Mouse (Mus musculus) forelimb bud, embryonic 11.5 days (tissue): ENCODE measurements around the gene Rint1.

Experiments used
- DNase-seq: peaks from one replicate; pipeline ENCODE4 v3.0.0-alpha.2; 2012; ENCODE audit warnings: low read depth, low spot score

Rint1 gene

DNA sequence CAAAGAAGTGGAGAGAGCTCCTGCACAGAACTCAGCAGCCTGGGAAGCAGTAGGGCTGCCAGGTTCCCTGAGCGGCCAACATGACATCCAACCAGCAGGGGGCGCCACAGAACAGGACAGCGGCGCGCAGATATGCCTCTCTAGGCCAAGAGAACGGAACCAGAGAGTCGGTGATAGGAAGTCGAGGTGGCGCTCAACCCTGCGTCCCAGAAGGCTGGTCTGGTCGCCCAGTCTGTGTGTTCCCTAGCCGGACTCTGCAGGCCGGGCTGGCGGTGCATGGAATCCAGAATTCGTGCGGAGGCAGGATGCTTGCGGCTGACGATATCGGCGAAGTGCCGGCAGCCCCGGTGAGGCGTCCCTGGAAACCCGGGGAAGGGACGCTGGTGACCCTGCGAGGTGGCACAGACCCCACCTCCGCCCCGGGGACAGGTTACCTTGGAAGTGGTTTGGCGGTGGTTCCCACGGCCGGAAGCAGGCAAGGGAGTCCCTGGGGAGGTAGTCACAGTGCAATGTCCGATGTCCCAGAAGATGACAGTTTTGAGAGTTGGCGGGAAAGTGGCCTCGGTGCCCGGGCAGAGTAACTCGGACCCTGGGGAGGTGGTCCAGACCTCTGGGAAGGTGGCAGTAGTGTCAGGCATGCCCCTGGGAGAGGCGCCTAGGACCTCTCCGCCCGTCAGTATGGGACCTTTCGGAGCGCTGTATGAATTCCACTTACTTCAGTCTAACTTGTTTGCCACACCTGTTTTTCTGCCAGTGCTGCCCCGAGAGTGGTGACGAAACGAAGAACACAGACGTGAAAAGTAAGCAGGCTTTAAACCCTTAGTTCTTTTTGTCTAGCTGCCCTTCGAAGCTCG, at the start of gene Rint1:
Rint1 (plus strand) TSS at position 176 of the 854 bp plus-strand sequence.
- DNase-seq: peak; percentile 94

DNA sequence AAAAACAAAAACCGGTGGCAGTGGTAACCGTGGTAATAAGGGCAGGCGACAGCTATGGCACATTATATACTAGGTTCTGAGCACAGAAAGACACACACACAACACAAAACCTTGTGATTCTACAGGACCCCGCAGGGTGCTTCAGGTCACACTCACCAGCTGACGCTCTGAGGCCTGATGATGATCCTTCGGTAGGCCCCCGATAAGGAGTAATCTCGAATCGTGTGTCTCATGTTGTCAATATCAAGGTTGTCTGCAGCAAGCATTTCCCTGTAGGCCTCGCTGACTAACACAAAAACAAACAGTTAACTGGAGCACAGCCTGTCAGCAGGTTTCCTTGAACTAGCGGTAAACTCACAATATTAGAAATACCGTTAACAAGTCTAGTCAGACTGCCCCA, 44.2 kb upstream of the Rint1 start:
- DNase-seq: no peak

DNA sequence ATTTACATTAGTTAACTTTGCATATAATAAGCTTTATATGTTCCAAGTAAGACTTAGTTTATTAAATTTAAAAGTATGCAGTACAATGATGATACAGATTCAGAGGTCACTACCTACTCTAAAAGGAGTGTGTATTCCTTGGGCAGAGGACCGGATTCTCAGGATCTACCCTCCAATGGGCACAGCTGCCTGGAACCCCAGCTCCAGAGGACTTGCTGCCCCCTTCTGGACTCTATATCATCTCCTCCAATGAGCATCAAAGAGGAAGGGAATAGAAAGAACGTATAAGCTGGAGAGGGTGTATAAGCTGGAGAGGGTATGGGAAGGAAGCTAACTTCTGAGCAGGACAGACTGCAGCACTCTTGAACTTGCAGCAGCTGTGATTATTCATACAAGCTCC, 37.6 kb upstream of the Rint1 start:
- no peak for DNase-seq

DNA sequence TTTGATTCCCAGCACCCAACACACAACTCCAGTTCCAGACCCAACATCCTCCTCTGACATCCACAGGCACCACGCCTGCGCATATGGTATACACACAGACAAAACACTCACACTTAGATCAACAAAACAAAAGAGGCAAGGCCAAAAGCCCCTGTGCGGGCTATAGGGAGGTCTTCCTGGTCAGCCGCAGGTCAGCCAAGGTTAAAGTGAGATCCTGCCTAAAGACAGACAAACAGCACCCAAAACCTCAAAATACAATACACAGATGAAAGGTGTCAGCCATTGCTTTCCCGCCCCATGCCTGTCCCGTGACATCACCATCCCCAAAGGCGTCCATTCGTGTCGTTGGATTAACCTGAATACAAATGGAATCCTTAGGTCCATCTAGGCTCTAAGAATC, 31.9 kb upstream of the Rint1 start:
- no peak for DNase-seq

DNA sequence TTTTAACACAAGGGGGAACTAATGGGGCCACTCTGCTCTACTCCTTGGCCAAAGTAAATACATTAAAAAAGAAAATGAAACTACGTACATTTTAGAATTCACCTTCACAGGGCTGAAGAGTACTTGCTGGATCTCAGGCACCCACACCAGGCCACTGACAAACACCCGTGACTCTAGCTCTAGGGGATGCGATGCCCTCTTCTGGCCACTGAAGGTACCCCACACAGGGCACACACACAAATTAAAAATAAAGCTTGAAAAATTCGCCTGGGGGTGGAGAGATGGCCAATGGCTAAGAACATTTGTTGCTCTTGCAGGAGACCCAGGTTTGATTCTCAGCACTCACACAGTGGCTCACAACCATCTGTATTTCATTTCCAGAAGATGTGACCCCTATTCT, 31.1 kb upstream of the Rint1 start:
- no peak for DNase-seq

DNA sequence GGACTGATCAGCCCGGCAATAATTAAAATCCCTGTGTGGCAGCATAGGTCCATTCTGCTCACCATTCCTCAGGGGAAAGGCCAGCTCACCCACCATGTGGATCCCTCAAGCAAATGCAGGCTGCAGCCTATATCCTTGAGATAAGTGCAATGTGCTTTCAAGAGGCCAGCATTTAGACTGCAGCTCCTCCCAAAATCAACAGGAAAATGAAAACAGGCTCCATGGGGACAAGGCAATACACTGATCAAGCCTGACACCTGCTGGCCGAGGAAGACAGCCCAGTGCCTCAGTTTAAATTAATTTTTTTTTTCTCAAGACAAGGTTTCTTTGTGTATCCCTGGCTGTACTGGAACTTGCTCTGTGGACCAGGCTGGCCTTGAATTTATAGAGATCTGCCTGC, 28.9 kb upstream of the Rint1 start:
- DNase-seq: peak; percentile 26

DNA sequence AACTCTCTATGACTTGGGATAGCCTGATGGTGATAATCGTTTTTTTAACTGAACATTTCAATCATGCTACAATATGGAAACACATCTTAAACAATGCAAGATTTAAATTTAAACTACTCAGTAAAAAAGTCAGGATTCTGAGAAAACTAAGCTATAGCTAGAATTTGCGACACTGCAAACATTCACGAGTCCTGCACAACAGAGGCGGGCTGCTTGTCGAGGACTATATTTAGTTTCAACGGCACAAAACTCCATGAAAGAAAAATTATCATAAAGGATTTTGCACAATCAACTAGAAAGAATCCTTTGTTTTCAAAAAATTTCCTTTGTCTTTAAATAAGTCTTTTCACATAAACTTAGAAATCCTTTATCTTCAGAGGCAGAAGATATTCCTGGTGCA, 25.0 kb upstream of the Rint1 start:
- no peak for DNase-seq

DNA sequence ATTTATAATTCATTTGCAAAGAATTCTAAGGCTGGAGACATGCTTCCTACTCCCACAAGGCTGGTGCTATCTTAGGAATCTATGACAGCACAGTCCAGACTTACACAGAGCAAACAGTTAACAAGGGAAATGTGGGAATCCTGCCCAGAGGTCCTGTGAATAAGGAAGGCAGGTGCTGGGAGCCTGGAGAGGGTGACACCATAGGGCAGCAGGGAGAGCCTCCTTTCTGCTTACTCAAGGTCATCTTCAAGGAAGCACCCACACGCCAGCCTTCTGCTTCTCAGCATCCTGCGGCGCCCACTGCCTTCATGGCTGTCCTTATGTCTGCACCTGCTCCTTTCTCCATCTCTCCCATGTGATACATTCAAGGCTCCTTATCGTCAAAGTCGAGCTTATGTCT, 23.0 kb upstream of the Rint1 start:
- no peak for DNase-seq

DNA sequence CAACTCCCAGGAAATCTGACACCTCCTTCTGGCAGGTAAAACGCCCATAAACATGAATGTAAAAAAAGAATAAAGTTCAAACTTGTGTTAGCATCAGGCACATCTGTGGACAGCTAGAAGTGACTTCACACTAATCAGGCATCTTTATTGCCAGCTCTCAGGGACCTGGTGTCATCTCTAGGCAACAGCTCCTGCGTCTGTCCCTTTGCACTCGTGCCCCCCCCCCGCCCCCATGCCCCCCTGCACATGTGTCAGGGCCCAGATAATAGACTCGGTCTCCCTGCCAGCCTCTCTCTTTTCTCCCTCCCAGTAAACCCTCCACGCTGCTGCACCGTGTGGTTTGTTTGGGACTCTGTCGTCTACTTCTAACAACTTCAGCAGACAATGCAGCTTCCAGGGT, 16.4 kb upstream of the Rint1 start:
- no peak for DNase-seq

DNA sequence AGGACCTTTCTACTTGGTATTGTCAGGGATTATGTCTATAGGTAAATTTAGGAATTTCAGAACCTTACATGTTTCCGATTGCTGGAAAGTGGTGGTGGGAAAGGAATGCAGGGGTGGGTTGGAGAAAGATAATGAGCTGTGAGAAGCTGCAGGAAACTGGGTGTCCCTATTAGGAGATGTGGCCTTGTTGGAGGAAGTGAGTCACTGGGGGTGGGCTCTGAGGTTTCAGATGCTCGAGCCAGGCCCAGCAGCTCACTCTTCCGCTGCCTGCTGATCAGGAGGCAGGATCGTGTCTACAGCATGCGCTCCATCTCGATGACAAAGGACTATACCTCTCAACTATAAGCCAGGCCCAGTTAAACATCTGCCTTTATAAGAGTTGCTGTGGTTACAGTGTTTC, 13.3 kb upstream of the Rint1 start:
- DNase-seq: no peak

DNA sequence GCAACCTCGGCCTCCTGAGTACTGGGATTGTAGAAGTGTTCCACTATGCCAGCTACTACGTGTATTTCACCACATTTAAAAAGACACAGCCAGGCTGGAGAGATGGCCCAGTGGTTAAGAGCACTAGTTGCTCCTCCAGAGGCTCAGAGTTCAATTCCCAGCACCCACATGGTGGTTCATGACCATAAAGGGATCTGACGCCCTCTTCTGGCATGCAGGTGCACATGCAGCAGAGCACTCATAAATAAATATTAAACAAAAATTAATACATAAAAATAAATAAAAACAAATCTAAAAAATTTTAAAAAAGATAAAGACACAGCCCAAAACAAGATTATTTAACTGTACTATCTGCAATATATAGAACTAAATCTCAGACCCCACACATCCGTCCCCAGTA, 7.0 kb upstream of the Rint1 start:
- DNase-seq: no peak

DNA sequence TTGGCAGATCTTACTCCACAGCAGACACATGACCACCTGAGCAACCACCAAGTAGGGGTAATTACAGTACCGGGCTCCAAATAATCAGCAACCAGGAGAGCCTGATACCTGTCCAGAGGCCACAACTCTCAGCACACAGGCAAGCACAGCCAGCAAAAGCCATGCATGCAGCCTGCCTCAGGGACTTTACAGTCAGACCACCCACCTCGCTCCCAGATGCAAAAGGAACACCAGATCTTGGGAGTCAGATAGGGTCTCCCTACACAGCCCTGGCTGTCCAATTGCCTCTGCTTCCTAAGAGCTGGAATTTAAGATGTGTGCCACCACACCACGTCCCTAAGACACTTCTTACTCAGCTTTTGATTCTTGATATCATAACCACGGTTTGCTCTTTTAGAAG, 6.3 kb upstream of the Rint1 start:
- DNase-seq: peak; percentile 52

DNA sequence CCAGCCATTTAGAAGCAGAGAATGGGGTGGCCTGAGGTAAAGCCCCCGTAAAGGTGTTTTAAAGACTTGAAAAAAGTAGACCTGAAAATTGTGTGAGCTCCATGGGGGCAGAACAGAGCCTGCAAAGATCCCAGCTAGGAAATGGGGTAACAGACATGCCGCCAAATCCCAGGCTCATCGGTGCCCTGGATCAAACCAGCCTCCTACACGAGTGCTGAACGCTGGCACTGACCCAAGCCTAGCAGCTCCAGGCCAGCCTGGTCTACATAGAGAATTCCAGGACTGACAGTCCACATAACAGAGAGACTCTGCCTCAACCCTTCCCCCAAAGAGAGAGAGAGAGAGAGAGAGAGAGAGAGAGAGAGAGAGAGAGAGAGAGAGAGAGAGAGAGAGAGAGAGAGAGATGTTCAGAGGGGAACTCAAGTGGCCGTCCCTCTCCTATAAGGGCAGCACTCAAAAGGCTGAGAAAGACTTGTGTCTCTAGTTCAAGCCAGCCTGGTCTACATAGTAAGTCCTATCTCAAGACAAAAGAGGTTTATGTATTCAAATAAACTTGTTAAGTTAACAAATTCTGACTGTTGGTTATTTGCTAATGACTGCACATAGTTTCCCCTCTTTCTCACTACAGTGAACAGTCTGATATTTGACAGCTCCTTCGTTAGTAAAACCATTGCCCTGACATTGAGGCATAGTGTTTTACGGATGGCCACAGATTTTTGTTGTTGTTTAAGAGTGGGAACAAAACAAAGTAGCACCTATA, 5.3 kb upstream of the Rint1 start:
- no peak for DNase-seq

DNA sequence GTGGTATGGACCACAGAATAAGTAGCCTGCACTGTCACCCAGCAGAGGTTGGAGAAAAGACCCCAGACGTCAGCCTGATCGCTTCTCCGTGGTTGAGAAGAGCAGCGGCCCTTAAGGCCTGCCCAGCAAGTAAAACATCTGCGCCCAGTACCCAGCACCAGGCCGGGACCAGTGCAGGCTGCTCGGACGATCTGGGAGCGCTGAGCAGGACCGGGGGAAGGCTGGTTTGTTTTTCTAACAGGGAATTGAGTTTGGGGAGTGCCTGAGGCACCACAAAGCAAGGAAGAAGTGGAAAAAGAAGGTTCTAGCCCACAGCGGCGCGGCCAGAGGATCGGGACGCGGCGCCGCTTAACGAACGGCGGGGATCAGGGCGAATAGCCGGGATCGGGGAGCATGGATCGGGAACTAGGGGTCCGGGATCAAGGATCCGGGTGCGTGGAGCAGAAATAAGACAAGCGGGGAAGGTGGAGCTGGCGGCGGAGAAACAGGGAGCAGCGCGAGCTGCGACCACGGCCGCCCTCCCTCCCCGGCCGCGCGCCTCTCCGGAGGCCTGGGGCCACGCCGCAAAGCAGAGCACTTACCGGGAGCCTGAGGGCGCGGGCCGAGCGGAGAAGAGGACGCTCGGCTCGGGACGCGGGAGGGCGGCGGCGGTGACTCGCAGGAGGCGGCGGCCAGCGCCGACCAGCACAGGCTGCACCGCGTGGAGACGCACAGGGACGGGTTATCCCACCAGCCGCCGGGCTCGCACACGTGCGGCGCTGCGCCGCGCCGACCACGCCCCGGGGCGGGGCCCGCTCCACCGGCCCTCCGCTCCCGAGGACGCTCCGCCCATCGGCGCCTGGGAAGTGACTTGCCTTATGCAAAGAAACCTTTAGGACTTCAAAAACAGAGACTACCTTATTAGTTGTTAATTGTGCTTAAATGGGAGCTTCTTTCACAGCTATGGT, 4.3 kb upstream of the Rint1 start, which contains the start of gene Pus7:
Pus7 (minus strand) TSS at position 781 of the 947 bp plus-strand sequence.
- DNase-seq: peak; percentile 85

DNA sequence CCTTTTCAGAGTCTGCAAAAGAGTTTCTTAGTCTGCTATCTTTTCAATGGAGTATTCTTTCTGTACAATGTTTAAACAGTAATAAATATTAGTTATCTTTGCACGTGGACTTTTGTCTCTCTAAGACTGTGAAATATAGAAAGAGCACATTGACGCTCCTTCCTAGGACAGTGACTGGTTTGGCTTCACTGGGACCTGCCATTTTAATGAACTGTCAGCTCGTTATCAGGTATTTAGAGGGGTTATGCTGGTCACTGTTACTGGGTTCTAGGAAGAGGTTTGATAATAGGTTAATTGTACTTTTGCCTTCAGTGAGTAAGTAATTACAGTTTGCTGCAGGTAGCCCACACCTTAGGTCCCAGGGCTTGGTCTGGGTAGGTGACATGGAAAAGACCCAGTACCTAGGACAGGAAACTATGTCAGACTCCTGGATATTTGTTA, 899 bp downstream of the Rint1 start:
- no peak for DNase-seq

DNA sequence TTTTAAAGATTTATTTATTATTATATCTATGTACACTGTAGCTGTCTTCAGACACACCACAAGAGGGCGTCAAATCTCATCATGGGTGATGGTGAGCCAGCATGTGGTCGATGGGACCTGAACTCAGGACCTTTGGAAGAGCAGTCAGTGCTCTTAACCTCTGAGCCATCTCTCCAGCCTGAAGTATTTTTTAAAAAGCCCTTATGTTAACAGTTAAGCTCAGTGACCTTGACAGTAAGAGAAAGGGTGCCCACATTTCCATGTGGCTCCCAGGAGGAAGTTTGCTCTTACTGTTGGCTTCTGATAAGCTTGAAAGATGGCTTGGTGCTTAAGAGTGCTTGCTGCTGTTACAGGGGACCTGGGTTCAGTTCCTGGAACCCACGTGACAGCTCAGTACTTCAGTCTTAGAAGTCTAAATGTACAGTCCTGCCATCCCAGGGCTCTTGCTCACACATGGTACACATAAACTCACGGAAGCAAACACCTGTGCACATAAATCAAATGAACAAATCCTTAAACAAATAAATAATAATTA, 1.6 kb downstream of the Rint1 start:
- DNase-seq: no peak

DNA sequence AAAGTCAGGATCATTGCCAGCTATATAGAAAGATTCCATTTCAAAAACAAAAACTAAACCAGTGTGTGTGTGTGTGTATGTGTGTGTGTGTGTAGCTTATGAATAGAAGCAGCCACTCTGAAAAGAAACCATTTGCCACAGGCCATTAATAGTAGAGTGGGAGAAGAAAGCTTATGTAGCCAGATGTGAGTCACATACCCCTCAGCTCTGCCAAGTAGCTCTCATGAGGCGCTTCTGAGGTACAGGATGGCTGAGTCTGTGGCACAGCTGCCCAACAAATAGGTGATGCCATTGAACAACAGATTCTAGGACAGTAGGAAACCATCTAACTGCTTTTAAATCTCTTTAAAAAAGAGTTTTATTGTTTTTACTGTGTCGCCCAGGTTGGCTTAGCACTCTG, 5.2 kb downstream of the Rint1 start:
- DNase-seq: no peak

DNA sequence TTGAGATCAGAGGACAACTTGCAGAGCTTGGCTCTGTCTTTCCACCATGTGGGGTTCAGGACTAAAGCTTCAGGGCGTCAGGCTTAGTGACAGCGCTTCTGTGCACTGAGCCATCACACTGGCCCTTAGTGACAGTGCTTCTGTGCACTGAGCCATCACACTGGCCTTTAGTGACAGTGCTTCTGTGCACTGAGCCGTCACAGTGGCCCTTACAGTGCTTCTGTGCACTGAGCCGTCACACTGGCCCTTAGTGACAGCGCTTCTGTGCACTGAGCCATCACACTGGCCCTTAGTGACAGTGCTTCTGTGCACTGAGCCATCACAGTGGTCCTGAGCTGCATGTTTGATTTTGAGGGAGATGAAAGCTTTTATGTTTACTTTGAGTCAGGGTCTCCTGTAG, 27.3 kb downstream of the Rint1 start:
- no peak for DNase-seq

DNA sequence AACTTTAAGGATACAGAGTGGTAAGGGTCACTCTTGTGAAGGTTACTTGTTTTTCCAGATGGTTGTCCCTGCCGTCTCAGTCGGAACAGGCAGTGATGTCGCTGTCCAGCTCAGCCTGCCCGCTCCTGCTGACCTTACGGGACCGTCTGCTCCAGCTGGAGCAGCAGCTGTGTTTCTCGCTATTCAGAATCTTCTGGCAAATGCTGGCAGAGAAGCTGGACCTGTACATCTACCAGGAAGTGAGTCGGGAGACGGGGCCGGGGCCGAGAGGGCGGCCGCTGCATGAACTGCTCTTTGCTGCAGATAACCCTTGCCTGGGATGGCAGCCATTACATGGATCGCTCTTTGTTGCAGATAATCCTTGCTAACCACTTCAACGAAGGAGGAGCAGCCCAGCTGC, 29.2 kb downstream of the Rint1 start:
- no peak for DNase-seq

DNA sequence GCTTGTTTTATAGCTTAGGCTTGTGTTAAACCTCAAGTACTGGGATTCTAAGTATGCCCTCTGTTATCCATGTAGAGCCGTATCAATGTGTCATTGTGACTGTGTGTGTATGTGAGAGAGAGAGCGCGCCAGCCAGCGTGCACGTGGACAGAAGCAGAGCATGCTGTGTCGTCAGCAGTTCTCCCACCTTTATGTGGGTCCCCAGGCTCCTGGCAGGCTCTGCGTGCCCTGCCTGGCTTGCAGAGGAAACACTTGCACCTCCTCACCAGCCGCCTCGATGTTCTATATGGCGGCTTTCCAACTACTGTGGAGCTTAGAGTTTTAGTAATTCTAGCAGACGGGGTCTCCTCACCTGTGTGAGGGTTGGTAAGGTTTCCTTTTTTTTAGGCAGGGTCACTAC, 34.8 kb downstream of the Rint1 start:
- DNase-seq: no peak

DNA sequence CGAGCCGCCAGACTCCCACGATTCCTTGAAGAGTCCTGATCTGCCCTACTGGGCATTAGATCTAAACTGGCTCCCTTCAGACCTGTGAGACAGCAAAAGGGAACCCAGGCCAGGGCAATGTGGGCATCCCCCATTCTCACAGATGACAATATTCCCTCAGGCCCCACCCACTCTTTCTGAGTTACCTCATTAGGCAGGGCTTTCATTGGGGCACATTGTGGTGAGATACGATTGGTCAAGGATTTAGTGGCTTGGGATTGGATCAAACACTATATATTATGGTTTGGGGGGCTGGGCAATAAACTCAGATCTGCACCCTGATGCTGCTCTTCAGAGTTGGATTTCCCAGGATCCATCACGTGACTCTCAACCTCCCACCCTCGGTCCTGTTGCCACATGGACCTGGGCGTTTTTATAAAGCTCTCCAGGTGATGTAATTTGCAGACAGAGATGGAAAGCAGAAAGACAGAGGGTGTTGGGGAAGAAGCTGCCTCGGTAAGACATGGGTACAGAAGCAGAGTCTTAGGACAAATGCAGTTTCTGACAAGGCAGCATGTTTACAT, 36.7 kb downstream of the Rint1 start:
- DNase-seq: no peak
